Mouse (Mus musculus): ENCODE results near the gene Smn1.
"Not testable (repeated sequence)": the region's sequence is repeated elsewhere in the genome, so short reads cannot be mapped to it uniquely, and the experiment has no call there.

Smn1 gene

DNA sequence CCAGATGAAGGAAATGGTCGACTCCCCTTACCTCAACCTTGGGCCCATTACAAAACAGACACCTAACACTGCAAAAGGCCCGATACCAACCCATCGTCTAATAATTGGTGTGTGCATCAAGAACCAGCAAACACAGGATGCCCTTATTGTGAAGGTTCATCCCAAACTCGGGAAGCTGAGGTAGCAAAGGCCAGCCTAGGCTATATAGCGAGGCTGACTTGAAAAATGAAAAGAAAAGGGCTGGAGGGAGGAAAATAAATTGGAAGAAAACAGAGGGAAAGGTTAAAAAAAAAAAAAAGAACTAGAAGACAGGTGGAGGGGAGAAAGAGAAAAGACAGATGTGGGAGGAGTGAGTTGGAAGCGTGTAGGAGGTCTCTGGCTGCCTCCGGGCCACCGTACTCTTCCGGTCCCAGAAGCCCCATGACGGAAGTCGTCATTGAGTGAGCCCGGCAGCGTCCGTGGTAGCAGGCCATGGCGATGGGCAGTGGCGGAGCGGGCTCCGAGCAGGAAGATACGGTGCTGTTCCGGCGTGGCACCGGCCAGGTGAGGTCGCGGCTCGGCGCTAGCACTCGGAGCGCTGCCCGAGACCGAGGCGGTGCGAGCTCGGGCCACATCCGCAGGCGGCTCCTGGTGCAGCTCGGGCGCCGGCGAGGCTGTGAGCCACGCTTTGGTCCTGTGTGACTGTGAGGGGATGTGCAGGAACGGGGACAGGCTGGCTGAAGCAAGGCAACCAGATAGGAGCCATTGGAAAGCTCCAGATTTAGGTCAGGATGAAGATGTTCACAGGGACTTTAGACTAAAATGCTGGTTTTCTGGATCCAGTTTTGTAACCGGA lies at the start of gene Smn1:
Gene Smn1, plus strand, starts transcription at position 430 of the 835 bp plus-strand sequence.
- in situ Hi-C loops (cut with MboI, MseI), result loop anchor here in 1 of 2 experiments (25.0 kb wide), 1 partner anchor 1812 kb away; the partner anchor contains the start of gene Btf3

DNA sequence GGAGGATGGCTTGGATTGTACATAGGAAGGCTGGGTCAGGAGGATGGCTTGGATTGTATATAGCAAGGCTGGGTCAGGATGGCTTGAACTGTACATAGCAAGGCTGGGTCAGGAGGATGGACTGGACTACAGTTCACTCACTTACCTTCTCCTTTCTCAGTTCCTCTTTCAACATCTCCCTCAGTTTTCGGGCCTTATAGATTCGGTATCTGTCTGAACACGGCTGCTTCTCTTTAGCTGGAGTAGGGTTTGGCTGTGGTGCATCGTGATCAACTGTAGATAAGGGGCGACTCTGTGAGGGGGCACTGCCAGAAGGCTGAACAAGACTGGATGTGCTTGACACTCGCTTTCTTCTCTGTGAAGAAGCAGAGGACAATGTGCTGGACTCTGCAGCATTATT lies 25.8 kb upstream of the Smn1 start:
- in situ Hi-C loops (cut with MboI, MseI), result loop anchor here (5.0 to 25.0 kb wide), 5 partner anchors 37 to 713 kb away; no protein-coding TSS in a partner anchor

DNA sequence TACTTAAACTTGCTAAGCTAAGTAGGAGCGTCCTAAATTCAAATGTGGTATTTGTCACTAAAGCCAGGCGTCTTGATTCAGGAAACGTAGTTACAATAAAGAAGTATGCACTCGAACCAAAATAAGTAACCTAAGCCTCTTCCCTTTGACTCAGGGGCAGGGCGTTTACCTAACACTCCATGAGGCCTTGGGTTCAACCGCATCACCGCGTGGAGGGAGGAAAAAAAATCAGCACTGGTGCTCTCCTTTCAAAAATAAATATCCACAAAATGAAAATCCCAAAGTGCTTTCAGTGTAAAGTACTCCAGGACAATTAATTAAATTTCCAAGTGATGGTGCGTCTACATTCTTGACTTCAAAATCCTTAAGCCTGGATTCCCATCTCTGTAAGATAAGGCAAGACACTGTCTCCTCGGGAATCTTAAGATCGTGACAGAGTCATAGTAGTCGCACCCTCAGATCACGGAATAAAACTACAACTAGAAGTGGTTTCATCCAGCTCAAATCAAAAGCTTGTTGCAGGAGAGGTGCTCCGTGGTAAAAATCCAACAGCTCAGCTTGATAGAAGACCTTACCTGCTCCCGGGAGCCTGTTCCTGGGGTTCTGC lies 21.5 kb upstream of the Smn1 start:
- in situ Hi-C loops (cut with MboI, MseI), result loop anchor here in 1 of 2 experiments (25.0 kb wide), 1 partner anchor 1791 kb away; the partner anchor contains the start of gene Btf3

DNA sequence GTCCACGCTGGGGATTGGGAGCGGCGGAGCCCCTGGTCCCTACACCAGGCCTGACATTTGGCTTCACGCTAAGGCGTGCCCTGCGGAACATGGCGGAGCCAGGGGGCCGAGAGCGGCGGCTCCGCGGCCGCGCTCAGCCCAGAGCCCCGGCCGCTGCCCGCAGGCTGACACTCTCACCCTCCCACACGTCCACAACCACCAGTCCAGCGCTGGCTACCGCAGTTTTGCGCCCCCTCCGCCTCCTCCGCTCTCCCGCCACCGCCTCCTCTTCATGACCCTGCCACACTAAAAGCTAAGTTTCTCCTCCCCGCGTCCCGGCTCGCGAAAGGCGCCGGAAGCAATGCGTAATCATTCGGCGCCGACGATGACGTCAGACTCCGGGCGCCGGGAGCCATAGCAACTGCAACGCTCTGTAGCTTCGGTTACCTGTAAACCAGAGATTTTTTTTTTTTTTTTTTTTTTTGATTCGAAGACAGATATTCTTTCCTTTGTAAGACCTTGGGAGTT lies 20.9 kb upstream of the Smn1 start, which contains the start of gene Bdp1:
Gene Bdp1, minus strand, starts transcription at position 323 of the 507 bp plus-strand sequence.
- in situ Hi-C loops (cut with MboI, MseI), result loop anchor here in 1 of 2 experiments (25.0 kb wide), 1 partner anchor 1792 kb away; the partner anchor contains the start of gene Btf3

DNA sequence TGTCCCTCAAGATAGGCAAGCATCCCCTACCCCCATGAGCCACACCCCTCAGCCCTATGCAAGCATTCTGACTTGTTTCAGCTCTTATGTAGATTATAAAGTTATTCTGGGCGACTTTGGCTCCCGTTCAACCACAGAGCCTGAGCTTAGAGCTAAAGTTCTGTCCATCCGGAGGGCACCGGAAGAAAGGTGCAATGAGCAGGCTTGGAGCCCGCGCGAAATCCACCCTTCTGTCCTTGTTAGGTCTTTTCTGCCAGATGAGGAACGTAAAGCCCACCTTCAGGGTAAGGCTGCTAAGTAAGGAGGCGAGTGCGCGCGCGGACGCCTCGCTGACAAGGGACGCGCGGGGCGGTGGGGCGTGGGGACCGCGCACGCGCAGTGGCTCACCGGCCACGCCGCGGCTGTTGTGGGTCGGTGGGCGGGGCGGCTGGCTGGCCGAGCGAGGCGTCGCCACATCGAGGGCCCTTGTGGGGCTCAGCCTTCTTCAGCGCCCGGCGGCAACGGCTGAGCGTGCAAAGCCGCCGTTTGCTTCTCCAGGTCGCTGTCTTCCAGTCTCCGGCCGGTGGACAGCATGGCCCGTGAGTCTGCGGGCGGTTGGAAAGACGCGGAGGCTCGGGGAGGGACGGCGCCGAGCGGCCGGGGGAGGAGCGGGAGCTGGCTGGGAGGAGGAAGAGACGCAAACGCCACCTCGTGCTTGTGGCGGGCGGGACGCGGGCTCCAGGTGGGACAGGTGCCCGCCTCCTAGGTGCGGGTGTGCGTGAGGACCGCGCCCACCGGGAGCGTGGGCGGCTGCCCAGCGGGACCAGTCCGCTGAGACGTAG lies 16.8 kb upstream of the Smn1 start, which contains the start of gene Serf1:
Gene Serf1, plus strand, starts transcription at position 361 of the 821 bp plus-strand sequence.
- in situ Hi-C loops (cut with MboI, MseI), result loop anchor here in 1 of 2 experiments (25.0 kb wide), 1 partner anchor 1796 kb away; the partner anchor contains the start of gene Btf3

DNA sequence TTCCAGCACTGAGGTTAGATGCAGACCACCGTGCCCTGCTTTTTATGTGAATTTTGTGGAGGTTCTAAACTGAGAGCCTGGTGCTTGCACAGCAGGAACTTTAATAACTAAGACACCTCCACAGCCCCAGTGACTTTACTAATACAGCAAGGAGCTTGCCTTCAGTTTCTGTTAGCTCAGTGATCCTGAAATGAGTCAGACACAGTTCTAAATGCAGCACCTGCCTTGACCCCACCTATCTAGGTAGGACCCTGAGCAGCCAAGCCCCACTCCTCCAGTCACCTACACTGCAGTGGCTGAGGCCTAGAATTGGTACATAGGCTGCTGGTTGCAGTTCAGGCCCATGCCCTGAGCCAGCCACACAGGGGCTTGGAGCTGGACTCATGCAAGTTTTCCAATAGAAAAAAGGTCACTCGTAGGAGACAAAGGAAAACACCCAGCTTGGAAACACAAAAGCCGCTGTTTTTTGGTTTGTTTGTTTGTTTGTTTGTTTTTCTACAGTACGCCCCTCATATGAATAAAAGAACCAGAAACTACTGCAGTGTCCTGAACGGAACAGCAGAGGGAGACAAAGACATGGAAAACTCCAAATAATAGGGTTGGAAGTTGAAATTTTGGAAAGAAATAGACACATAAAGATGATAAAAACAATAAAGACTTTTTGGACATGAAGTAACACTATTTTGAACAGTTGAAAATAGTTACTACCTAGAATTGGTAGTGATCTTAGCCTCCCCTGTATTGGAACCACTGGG lies 12.3 kb upstream of the Smn1 start:
- in situ Hi-C loops (cut with MboI, MseI), result loop anchor here in 1 of 2 experiments (25.0 kb wide), 1 partner anchor 1800 kb away; the partner anchor contains the start of gene Btf3

DNA sequence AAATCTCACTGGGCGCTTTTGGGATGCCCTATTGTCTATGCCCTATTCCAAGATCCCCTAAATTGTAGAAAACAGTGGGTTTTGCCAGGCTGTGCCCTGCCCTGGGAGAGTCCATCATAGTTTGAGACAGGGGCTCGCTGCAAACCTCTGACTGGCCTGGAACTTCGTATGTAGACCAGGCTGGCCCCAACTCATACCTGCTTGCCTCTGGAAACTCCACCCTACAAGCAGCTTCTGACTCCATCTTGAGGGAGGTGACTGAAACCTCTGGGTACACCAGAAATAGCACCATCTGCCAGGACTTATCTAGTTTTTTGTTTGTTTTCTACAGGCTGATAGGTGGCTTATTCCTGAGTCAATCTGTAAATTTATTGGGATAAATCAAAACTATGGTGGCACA lies 682 bp upstream of the Smn1 start:
- in situ Hi-C loops (cut with MboI, MseI), result loop anchor here in 1 of 2 experiments (25.0 kb wide), 1 partner anchor 1812 kb away; the partner anchor contains the start of gene Btf3

DNA sequence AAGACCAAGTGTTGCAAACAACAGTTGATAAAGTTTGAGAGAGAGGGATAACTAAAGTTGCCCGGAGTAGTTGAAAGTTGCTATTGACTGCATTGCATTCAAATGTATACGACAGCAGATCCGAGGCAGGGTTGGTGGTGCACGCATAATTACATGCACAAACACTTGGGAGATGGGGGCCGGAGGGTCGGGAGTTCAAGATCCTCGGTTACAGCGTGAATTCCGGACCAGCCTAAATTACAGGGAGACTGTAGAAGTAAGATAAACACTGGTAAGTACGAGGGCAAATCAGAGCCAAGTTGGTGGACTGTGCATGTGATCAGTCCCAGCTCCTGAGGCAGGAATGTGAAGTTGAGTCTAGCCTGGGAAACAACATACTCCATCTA lies 599 bp downstream of the Smn1 start:
- in situ Hi-C loops (cut with MboI, MseI), result no loop called here

DNA sequence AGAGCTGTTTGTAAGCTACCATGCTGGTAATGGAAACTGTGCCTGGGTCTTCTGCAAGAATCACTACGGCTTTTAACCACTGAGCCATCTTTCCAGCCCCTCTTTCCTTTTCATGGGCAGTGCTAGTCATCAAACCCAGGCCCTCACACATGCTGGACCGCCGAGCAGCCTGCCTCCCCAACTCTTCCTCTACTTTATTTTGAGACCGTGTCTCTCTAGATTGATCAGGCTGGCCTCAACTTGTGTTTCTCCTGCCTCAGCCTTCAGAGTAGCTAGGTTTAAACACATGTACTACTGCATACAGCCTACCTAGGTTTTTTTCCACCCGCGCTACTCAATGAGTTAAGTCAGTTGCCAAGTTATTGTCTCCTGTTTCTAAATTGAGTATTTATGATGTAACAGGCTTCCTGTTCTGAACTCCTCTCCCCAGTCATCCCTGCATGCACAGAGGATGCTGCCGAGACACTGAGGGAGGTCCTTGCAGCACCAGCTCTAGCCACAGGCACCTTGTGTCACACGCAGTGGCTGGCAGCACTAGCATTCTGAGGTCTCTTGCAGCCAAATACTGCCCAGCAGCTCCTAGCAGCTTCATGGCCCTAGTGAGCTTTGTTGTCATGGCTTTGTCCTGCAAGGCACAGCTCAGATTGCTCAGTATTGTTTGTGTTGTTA lies 17.1 kb downstream of the Smn1 start:
- in situ Hi-C loops (cut with MboI, MseI), result no loop called here

DNA sequence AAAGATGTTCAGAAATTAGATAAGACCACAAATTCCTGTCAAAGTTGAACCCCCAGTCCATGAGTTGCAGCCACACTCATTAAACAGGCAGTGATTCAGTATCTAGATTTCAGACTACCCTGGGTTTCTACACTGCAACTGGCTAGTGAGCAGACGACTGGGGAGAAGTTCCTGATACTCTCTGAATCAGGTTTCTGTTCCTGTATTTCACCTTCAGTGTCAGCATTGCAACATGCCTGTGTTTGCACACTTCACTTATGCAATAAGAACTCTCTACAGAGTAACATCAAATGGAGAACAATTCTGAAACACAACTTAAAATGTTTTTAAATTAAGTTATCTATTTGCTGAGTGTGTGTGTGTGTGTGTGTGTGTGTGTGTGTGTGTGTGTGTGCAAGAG lies 28.0 kb downstream of the Smn1 start:
- in situ Hi-C loops (cut with MboI, MseI), result no loop called here

DNA sequence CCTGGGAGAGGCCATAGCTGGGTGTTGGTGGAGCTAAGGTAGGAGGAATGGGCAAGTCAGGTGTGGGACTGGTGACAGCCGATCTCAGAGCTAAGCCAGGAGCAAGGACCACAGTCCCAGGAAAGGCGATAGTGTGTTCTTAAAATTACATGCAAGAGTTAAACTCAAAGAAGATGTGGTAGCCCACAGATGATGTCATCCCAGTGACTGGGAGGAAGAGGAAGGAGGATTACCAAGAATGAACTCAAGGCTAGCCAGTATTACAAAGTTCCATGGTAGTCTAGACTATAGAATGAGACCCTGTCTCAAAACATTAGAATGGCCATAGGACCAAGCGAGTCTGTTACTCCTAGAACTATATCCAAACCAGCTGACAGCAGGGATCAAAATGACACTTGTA lies 32.0 kb downstream of the Smn1 start:
- in situ Hi-C loops (cut with MboI, MseI), result no loop called here

DNA sequence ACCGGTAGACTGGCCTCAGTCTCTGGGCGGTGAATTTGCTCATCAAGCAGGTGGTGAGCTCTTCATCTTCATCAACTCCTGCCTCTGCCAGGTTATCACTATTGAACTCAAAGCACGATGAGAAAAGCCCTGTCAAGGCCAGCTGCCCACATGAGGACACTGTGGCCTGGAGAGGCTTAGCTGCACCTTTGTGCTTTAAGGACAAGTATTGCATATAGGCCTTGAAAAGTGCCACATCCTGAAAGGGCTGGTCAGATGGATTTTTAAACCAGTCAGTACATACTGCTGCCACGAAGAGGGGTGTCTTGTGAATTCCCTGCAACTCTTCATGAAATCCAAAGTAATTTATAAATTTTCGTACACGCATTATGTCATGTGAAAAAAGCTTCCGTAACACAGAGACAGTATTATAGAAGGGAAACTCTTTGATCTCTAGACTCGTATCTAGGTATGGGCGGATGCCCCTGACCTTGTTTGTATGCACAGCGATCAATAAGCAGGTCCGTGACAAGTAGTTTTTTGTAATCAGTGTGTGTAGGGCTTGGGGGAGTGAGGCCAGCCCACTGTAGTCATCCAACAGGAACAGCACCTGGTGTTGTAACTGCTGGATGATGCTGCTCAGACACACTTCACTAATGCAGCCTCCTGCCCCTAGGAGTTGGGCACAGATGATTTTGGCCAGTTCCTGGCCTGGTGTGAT lies 36.7 kb downstream of the Smn1 start:
- in situ Hi-C loops (cut with MboI, MseI), result not testable (repeated sequence)

DNA sequence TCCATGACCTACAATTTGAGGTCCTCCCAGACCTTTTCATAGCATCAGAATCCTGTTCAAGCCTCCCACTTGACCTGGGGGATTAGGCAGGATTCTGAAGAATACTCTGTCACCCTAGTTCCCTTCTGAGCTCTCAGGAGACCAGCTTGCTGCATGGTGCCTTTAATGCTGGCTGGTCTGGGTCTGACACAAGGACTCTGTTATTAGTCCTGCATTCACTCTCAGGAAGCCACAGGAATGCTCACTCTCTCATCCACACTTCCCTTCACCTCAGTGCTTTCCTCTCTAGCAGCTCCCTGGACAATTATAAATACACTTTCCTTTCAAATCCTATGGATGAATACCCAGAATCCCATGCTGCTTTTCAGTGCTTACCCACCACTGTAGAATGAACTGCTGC lies 37.8 kb downstream of the Smn1 start:
- in situ Hi-C loops (cut with MboI, MseI), result not testable (repeated sequence)

DNA sequence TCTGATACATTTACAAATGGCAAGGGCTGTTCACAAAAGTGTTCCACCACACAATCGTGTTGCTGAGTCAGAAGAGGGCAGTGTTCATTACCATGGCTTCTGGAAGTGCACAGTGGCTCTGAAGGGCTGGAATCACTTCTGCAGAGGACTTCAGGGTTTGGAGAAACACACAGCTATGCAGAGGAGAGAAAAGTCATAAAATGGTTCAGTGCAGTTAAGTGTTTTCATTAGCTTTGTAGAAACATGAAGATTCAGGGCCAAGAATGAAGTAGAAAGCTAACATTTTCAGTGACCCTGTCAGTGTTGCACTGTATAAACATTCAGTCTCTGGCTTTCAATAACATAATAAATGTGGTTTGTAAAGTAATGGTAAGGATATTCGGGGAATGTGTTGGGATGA lies 41.7 kb downstream of the Smn1 start:
- in situ Hi-C loops (cut with MboI, MseI), result not testable (repeated sequence)

DNA sequence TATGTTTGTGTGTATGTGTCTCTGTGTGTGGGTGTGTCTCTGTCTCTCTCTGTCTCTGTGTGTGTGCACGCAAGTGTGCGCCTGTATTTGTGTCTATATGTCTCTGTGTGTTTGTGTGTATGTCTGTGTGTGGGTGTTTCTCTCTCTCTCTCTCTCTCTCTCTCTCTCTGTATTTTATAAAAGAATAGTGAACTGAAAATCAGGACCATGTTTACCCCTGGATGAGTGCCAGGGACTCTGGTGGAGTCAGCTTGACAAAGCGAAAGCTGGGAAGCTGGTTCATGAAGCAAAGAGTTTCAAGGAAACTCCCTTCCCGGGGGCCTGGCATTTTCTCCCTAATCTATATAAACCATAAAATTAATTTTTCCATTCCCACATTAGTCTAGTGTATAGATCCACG lies 49.7 kb downstream of the Smn1 start:
- in situ Hi-C loops (cut with MboI, MseI), result not testable (repeated sequence)

DNA sequence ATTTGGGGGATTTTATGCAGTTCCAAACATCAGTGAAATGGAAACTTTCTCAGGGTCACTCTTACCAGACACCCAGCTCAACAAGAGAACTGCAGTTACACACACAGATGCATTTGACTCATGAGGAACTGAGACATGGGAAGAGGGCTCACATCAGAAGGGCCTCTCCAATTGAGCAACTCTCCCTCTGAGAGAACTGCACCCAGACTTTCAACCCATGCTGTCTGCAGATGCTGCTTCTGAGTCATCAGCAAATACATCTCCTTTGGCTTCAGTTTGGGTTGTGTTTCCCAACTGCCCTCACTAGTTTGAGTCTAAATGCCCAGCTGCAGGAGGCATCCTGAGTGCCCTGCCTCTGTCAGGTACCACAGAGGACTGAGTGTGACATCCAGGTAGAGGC lies 58.5 kb downstream of the Smn1 start:
- in situ Hi-C loops (cut with MboI, MseI), result not testable (repeated sequence)

Measured in T-helper 17 cell (primary cell).